Mouse (Mus musculus) right cerebral cortex, postnatal 10 days (tissue): ENCODE data around the gene Sbp.
"Not testable (repeated sequence)": the region's sequence is repeated elsewhere in the genome, so short reads cannot be mapped to it uniquely, and the experiment has no call there.

Experiments
- DNase-seq, 2 experiments: peaks; one replicate each; pipeline ENCODE4 v3.0.0; 2021; ENCODE audit warnings: low spot score in 2 of 2

The Sbp gene

DNA sequence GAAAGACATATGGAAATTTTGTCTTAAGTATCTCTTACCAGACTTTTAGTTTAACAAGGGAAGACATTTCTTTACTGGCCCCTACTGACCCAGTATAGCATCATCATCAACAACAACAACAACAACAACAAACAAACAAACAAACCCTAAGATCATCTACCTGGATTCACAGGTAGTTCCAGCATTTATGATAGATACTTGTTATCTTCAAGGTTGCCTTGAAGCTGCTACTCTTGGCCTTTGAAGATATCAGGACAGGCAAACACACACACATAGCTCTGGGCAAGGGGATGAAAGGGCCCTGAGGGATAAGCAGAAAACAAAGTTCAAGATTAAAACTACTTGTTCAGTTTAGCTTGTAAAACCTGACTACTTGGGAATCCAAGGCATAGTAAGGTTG is at the start of gene Sbp:
Sbp (plus strand) TSS at position 301 of the 400 bp plus-strand sequence.
- no peak for DNase-seq

DNA sequence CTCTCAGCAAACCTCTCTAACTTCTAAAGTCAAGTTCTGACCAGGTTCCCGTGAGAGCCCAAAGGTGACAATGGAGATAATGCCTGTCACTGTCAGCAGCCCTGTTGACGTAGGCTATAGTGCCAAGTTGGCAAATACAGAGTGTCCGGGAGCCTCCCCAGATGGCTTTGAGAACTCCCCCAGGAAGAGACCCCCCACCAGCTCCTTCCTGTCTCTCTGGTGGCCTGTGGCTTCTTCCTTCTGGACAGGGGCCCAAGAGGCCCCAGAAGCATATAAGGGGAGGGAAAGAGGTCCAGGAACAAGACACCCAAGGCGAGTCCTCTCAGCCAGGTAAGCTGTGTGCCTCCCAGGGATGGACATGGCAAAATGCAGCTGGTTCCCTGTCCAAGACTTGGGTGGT is 24.3 kb upstream of the Sbp start, which contains the start of gene Dcpp3:
Dcpp3 (plus strand) TSS at position 301 of the 400 bp plus-strand sequence.
- not testable (repeated sequence) for DNase-seq

DNA sequence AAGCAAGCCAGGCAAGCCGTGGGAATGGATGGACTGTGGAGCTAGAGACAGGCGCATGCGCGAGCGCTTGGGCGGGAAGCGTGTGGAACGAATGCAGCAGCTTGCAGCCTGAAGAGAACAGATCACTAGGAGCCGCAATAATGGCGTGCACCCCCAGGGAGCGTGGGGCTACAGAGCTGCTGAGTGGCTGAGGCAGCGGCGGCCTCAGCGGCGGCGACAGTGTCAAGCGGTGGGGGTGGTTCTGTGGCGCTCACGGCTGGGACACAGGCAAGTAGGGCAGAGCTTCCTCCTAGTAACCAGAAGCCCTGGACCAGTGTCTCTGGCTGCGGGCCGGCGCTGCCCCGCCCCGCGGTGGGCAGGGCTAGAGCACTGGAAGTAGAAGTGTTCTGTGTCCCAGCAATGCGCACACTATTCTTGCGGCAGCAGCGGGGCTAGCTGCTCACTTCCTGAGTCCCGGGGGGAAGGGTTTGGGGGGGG is 16.9 kb upstream of the Sbp start:
- DNase-seq = peak; percentile 93

DNA sequence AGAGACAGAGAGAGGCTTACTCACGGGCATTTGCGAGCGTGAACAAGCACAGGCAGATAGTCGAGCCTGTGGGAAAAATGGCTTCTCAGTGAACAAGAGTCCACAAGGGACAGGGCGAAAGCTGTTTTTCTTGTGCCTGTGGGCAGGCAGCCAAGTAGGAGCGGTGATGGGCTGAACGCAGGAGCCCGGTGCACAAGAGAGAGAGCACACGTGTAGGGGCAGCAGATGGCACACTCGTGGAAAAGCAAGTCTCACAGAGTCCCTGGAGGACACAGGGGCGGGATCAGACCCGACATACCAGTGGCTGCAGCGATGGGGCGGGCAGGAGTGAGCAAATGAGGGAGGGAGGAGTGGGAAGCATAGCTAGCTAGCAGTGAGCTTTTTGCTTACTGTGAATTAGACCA is 16.4 kb upstream of the Sbp start:
- peak; percentile 77 to 83 for DNase-seq

DNA sequence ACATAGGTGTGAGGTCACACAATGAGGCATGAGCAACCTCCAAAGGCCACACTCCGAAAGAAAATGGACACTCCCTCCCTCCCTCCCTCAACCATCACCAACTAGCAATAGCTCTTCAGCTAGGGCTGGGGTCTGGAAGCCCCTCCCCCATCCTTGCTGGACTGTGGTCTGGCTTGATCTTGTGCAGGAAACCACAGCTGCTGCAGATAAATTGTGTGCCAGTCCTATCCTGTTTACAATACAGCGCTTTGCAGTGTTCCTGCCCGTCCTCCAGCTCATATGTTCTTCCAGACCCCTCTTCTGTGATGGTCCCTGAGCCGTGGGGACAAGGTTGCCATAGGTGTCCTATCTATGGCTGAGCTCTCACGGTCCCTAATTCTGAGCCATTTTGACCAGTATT is 10.3 kb upstream of the Sbp start:
- DNase-seq = no peak

DNA sequence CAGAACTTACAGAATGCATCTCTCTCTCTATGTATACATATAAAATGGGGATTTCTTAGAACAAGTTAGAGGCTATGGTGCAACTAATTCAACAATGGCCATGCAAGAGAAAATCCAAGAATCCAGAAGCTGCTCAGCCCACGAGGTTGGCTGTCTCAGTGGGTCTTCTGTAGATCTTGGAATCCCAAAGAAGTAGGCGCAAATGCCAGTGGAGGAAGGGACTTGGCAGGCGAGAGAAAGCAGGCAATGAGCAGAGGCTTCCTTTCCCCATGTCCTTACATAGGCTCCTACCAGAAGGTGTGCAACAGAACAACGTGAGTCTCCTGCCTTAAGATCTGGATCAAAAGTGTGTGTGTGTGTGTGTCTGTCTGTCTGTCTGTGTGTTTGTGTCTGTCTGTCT is 6.0 kb downstream of the Sbp start:
- DNase-seq = not testable (repeated sequence)

DNA sequence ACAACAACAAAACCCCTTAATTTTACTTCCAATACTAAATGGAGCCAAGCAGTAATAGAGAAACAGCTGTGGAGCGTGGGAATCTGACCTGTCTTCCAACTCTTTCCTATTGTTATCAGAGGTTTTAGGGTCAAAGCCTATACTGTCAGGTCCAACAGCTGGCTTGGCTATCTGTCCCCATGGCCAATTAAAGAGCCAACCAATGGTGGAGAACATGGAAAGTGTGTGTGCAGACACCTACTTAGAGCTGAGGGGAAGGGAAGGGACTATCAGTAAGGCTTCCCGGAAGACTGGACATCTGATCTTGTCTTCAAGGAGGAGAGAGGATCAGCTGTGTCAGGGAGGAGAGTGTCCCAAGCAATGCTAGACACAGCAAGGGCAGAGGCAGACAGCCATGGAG is 7.6 kb downstream of the Sbp start:
- DNase-seq = no peak

DNA sequence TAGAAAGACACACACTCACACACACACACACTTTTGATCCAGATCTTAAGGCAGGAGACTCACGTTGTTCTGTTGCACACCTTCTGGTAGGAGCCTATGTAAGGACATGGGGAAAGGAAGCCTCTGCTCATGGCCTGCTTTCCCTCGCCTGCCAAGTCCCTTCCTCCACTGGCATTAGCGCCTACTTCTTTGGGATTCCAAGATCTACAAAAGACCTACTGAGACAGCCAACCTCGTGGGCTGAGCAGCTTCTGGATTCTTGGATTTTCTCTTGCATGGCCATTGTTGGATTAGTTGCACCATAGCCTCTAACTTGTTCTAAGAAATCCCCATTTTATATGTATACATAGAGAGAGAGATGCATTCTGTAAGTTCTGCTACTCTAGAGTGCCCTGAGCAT is 9.4 kb downstream of the Sbp start:
- not testable (repeated sequence) for DNase-seq

DNA sequence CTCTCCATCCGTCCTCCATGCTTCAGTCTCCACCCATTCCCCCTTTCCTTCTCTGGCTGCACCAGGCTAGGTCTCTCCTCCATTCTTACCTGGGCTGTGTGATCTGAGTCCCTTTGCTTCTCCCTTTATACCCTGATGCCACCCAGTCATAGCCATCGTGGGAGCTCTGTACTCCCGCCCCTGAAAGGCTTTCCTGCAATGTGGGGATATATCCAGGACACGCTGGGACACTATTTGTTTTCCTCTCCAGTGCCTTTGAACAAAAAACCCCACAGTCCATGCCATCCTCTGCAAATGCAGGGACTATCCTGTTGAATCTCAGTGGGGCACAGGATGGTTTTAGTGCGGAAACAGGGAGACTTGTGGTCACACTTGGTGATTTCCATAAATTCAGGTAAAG is 13.7 kb downstream of the Sbp start, which contains the start of gene Sbpl:
Sbpl (minus strand) TSS at position 101 of the 400 bp plus-strand sequence.
- no peak for DNase-seq

DNA sequence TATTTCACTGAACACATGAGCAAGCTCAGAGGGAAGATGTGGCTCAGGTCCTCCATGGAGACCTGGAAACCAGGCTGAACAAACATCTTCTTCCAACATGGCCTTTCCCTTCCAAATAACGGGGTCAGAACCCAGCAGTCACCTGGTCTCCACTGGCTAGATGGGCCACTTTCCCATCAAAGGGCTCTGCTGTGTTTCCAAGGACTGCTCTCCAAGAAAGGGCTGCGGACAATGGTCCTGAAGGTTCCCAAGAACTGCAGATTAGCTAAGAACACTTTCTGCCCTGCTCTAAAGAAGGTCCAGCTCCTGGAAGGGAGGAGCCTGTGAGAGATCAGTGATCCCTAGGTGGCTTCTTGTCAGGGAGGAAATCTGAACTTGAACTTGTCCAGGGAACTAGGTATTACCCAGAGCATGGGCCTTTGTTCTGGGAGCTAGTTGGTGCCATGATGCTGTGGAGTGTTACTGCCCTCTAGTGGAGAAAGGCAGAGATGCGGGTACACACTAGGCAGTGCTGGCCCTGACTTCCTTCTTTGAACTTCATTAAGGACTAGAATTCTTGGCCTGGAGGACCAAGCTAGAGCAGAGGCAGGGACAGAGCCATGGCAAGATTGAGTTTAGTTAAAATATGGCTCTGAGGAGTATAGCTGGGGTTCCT is 18.7 kb downstream of the Sbp start:
- DNase-seq = peak; percentile 85 to 87

DNA sequence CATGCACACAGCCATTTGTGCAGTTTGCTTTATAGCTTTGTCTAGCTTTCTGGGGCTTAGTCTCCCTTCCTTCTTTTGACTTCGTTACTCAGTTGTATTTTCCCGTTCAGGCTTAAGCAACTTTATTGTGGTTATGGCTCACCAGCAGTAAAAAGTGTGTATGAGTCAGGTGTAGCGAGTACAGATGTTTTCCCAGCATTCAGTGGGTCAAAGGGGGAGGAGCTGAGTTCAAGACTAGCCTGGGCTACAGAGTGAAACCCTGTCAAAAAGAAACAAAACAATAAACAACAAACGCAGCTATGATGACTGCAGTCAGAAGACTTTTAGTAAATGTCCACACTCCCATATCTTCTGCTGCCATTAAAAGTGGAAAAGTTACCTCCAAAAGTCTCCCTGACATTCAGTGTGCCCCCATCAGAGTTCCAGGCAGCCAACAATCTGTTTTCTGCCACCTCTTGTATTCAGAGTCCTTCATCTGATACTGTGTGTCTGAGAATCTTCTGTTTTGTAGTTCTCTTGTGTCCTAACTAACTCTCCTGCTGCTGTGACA is 20.2 kb downstream of the Sbp start:
- no peak for DNase-seq

DNA sequence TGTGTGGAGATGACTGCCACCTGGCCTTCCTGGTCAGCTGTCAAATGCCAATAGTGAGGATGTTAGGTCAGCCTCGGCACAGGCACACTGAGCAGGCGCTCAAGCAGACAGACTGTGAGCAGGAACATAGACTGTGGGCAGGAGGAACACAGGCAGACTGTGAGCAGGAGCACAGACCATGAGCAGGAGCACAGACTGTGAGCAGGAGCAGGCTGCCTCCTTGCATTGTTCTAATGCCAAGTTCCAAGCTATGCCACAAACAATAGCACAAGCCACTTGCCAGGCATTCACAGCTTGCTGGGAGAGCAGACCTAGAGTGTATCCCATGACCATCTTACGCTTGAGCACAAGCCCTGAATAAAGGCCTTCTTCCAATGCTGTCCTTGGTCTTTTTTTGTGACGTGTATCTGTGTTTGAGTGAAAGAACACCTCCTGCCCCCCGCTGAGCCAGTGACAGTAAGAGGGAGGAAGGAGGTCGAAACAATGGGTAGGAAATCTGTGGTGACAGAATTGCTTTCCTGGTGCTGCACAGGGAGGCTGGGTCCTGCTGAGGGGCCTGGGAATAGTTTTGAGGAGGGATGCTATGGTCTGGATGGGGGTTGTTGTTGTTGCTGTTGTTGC is 24.4 kb downstream of the Sbp start:
- DNase-seq = no peak

DNA sequence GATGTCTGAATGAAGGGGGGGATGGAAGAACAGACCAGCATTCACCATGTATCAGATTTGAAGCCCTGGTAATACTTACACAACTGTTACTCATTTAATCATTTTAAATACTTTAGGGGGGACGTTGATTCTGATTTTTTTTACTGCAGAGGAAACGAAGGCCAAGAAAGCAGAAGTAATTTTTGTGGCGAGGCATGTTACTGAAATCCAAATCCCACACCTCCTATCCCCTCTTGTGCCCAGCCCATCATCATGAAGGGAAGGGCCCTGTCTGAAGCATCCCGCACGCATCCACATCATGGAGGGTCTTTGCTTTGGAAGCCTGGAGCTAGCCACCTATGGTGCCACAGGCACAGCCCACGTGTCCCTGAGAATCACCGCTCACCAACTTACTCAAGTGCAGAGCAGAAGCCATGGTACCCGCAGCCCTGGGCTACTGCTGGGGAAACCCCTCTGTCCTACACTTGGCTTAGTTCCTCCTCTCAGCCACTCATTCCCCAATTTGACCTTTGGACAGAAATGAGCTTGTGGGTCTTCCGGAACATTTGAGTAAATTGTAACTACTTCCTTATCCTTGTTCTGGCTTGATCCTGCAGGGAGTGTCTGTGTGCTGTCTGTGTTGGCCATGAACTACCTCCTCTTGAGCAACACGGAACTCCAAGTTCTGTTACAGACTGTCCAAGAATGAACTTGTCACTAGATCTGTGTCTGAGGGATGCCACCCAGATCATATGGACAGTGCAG is 25.4 kb downstream of the Sbp start:
- DNase-seq = no peak

DNA sequence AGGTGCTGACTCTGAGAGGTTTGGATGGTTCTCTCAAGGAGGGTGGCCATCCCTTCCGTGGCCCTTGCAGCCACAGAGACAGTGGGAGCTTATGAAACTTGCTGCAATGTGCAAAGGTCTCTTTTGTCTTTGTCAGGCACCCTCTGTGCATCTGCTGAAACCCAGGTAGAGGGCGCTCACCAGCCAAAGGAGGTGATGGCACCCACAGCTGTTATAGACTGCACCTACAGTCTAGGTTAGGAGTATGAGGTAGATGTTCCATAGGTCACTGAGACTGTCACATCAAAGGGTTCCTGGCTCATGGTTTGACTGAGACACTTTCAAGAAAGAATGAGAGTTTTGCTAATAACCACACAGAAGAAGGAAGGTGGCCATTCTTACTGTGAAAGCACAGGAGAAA is 27.3 kb downstream of the Sbp start:
- no peak for DNase-seq

DNA sequence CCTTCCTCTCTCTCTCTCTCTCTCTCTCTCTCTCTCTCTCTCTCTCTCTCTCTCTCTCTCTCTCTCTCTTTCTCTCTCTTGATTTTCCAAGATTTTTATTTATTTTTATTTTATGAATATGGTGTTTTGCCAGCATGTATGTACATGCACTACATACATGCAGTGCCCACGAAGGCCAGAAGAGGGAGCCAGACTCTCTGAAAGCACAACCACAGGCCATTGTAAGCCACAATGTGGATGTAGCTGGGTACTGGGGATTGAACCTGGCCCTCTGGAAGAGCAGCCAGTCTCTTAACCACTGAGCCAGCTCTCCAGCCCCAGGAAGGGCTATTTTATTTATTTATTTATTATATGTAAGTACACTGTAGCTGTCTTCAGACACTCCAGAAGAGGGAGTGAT is 27.8 kb downstream of the Sbp start:
- peak; percentile 73 to 83 for DNase-seq

DNA sequence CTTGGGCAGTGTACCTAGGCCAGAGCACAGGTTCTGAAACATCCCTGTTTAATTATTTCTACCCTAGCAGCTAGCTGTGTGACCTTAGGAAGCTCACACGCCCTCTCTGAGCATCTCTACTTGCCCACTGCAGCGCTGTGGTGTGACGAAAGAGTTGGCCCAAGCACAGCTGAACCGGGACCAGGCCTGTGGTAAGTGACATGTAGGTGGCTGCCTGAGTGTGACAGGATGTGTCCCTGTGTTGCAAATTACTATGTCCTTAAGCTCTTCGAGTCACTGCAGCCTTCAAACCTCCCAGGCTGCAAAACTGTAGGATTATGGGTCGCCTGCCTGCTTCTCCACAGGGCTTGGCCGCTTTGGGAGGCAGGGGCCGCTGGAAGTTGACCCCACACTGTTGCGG is 29.8 kb downstream of the Sbp start:
- DNase-seq = no peak

DNA sequence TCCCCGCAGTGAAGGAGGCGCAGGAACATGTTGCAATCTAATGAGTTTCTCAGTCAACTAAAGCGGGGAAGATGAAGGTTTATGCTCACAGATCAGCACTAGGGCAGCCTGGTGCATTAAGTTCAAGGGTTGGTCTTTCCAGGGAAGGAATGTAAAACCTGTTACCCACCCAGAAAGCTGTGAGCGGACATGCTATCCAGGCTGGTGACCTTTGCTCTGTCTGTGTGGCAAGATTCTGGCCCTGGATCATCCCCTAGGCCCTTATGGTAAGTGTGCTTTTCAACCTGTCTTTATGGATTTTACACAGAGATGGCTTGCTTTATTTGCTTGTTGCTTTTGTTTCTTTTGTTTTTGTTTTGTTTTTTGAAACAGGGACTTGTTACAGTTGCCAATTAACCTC is 35.2 kb downstream of the Sbp start:
- DNase-seq = no peak

DNA sequence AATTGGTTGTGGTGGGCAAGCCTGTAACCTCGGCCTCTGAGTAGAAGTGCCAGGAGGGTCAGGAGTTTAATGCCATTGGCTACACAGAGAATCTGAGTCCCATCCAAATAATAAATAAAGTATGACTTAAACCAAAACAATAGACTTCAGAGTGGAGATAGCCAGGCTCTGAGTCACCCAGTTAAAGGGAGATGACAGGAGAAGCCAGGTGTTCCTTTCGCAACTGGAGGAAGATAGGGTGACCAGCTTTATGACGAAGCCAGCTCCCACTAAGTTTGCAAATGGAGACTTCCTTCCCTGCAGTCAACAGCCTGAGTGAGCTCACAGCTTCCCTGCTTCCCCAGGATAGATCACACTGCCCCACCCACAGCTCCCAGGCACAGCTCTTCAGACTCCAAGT is 38.0 kb downstream of the Sbp start:
- no peak for DNase-seq

DNA sequence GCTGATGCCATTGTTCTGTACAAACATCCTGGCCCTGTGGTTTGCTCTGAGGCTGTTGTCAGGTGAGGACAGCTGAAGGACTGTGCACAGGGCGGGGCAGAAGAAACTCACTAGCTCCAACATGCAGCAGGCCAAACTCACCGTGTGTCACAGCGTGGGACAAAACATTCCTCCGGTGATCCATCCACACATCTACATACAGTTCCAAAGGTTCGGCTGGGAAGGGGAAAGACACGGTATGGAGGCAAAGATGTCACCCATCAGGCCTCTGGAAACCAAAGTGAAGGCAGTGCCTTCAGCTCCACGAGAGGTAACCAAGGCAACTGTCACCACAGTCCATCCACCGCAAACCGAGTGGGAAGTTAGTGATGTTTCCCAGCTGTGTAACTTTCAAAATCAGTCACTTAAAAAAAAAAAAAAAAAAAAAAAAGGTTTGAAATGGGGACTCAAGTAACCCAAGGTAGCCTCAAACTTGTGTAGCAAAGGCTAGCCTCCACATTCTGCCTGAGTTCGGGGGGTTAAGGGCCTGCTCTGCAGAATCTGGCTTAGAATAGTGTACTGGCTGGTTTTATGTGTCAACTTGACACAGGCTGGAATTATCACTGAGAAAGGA is 38.9 kb downstream of the Sbp start, which contains the start of gene Prss30:
Prss30 (minus strand) TSS at position 270 of the 613 bp plus-strand sequence.
- DNase-seq = no peak

DNA sequence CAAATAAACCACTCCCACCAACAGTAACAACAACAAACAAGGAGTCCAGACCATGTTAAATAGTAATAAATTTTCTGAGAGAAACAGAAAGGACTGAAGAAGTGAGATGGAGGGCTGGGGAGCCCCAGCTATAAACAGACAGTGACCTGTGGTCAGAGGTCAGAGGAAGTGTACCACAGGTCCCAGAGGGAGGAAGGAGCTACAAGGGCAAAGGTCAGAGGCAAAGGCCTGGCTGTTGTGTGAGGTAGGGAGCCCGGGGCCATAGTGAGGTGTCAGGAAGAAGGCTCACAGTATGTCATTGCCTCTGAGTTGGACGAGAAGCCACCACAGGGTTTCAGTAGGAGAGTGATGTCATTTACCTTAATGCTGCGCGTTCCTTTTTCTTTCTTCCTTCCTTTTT is 41.4 kb downstream of the Sbp start:
- DNase-seq = no peak

DNA sequence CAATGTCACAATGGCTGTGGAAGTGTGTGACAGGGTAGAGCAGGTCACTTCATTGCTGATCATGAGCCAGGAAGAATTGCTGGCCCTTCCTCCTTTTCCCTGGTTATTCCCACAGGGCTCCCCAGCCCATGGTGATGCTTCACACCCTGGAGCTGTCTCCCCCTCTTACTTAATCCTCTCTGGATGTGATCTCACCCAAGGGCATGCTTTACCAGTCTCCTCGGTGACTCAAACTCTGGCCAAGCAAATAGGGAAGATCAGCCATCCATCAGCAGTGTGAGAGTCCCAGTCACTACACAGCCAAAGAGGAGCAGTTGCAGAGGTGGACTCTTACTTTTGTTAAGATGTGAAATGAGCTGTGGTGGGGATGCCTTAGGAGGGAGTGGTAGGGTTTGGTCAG is 43.5 kb downstream of the Sbp start:
- DNase-seq = no peak

DNA sequence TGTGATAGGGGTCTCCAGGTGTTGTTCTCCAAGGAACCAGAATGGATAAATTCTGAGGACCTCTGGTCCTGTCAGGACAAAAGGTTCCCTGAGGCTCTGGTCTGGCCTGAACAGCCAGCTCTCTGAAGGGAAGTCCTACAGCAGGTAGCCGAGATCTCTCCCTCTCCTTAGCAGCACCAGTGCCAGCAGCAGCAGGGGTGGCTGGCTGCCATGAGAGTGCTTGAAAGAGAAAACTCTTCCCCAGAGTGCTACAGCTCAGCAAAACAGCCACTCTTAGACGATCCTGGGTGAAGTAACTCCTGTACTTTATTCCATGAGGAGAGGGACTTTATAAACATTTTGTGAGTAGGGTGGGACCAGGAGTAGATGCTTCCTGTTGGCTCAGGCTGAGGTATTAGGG is 48.3 kb downstream of the Sbp start:
- peak; percentile 46 to 52 for DNase-seq
